Mouse (Mus musculus) cortical plate, adult 2 months (tissue): Measurements from ENCODE around the gene Scn3b.

ENCODE experiments used
- CTCF ChIP-seq: fragments of 200-500 bp; IDR thresholded peaks from 2 replicates; pipeline ENCODE4 v1.5.1; 2011; ENCODE audit warnings: mild to moderate bottlenecking, control low read depth, low read length; ENCODE audit not compliant: insufficient read depth; ENCODE audit errors: extremely low read depth
- POLR2A ChIP-seq: fragments of 200-500 bp; IDR thresholded peaks from 2 replicates; pipeline ENCODE4 v1.6.1; 2011; ENCODE audit warnings: mild to moderate bottlenecking, low read length, control low read depth; ENCODE audit not compliant: insufficient read depth; ENCODE audit errors: extremely low read depth

GRCm38 (mm10) chr9:40334617-40335016 is 65.6 kb downstream of the Scn3b start:
- TF ChIP-seq CTCF = no peak
- no peak for TF ChIP-seq POLR2A
